Mouse (Mus musculus): ENCODE results near the gene Hjurp.

Hjurp gene

GRCm38 (mm10) chr1:88298686-88299528, 21.5 kb upstream of the Hjurp start:
- intact Hi-C loops (cut with DNase I): no loop called here

GRCm38 (mm10) chr1:88297480-88298258, 20.2 kb upstream of the Hjurp start:
- intact Hi-C loops (cut with DNase I): no loop called here

- intact Hi-C loops (cut with DNase I): no loop called here
These were observed 18.9 kb upstream of the Hjurp start for GRCm38 (mm10) chr1:88296171-88296920.

DNA sequence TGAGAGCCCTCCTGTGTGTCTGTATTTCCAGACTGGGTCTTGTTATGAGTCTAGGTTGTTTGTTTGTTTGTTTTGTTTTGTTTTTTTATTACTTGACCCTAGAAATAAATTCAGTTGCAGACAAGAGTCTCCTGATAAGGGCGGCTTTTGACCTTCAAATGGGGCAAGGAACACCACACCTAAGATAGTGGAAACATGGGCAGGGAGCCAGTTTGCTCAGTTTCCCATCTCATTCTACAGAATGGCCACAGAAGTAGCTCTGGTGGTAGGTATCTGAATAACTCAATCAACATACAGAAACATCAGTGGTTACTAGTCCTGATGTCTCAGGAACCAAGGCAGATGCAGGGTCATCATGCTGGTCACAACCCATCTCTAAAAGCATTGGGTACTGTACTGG, 17.2 kb upstream of the Hjurp start:
- intact Hi-C loops (cut with DNase I): no loop called here

DNA sequence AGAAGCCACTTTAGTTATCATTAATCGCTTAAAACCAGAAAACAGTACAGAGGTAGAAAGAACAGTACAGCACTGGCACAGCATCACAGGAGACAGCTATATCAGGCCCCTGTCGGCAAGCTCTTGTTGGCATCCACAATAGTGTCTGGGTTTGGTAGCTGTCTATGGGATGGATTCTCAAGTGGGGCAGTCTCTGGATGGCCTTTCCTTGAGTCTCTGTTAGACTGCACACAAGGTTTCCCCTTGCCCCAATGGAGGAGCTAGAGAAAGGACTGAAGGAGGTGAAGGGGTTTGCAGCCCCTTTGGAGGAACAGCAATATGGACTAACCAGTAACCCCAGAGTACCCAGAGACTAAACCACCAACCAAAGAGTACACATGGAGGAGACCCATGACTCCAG, 14.6 kb upstream of the Hjurp start:
- intact Hi-C loops (cut with DNase I): no loop called here

- intact Hi-C loops (cut with DNase I): no loop called here
These were observed 14.1 kb upstream of the Hjurp start for GRCm38 (mm10) chr1:88291409-88292005.

DNA sequence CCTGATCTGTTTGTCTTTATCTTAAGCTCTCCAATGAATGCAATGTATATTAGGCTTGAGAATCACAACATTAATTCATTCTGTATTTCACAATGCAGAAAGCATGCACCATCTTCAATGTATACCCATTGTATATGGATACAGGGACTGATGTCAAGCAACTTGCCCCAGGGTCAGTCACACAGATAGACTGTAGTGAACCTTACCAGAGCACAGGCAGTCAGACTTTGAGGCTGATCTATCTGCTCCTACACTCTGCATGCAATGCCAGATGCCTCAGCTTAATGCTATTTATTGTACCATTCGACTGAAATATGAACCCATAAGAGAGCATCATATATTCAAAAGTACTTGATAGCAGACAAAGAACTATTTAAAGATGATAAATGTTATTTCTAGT, 13.1 kb upstream of the Hjurp start:
- intact Hi-C loops (cut with DNase I): no loop called here

DNA sequence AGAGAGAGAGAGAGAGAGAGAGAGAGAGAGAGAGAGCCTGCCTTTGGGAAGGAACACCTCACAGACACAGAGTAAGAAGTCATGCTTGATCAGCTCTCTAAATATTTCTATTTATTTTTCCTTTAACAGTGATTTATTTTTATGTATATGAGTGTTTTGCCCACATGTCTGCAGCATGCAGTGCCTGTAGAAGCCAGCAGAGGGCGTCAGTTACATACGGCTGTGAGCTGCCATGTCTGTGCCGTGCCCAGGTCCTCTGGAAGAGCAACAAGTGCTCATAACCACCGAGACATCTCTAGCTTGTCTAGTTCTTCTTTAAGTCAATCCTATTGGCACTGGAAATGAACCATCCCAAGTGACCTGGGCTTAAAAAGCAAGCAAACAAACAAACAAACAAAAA, 12.5 kb upstream of the Hjurp start:
- intact Hi-C loops (cut with DNase I): loop anchor here (5.0 kb wide), 1 partner anchor 138 kb away; no protein-coding TSS in a partner anchor

DNA sequence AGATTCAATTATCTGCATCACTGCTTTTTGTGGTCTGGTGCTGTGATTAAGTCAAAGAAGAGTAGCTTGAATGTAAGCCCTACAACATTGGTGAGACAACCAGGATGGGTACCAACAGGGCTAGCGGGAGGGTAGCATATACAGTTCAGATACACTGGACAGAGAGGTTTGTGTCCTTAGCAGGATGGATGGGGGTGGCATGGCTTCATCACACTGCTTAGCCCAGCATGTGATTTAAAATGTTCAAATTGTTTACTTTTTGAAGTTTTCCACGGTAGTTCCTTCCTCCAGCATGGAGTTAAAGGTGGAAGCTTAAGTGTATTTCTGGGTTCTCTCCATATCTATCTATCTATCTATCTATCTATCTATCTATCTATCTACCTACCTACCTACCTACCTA, 11.7 kb upstream of the Hjurp start:
- intact Hi-C loops (cut with DNase I): loop anchor here (5.0 kb wide), 1 partner anchor 137 kb away; no protein-coding TSS in a partner anchor

GRCm38 (mm10) chr1:88288789-88289127, 11.3 kb upstream of the Hjurp start:
- intact Hi-C loops (cut with DNase I): loop anchor here (5.0 kb wide), 1 partner anchor 136 kb away; no protein-coding TSS in a partner anchor

DNA sequence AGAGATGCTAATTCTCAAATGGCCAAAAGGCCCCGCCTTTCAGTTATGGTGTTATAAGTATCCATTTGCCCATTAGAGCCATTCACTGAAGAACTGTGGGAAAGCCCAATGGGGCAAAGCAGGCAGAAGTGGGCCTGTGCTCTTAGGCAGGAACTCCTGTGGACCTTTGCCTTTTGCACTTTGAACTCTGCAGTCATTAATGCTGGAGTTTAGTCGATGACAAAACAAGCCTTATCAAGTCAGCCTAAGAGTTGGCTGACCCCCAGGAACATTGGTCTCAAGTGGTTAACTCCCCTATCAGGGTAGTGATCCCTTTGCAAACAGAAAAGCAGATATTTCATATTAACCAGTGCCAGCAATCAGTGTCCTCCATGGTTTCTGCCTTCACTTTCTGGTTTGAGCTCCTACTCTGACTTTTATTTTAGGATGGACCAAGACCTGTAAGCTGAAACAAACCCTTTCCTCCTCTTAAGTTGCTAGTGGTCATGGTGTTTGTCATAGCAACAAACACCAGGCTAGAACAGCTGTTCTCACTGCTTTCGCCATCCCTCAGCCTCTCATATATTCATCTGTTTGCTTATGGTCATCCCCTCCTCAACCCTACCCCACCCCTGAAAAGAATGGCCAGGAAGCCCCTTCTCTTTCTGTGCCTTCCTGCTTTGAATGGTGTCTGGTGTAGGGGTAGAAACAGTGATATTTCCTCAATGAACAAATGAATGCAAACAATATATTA, 10.8 kb upstream of the Hjurp start:
- intact Hi-C loops (cut with DNase I): loop anchor here (5.0 kb wide), 1 partner anchor 136 kb away; no protein-coding TSS in a partner anchor

- intact Hi-C loops (cut with DNase I): loop anchor here (5.0 kb wide), 1 partner anchor 135 kb away; no protein-coding TSS in a partner anchor
These were observed 10.2 kb upstream of the Hjurp start for GRCm38 (mm10) chr1:88287697-88287980.

GRCm38 (mm10) chr1:88286887-88287696, 9.7 kb upstream of the Hjurp start:
- intact Hi-C loops (cut with DNase I): loop anchor here (5.0 kb wide), 1 partner anchor 135 kb away; no protein-coding TSS in a partner anchor

DNA sequence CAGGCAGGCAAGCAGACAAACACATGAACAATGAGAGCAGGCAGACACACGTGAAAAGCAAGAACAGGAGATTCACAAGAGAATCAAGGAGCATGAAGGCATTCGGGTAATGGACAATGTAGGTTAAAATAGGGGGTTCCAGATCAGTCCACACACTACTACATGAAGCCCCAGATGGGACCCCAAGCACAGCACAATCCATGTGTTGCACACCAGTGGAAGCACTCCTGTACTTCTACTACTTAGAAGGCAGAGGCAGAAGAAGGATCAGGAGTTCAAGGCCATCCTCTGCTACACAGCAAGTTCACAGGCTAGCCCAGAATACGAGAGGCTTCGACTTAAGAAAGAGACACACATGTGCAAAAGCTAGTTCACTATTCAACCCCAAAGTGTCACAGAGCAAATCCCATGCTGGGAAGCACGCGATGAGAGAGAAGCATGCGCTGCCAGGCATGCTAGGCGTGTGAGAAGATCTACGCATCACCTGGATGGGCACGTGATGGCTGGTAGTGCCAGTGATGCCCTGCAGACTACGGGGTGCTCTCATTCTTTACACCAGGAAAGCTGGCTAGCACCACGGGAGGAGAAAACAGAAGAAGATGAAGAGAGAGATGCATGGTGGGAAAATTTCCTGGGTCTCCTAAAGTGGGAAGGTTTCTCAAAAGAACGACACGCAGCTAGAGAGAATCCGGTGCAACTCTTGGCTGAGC, 8.9 kb upstream of the Hjurp start:
- intact Hi-C loops (cut with DNase I): loop anchor here (5.0 kb wide), 1 partner anchor 134 kb away; no protein-coding TSS in a partner anchor

DNA sequence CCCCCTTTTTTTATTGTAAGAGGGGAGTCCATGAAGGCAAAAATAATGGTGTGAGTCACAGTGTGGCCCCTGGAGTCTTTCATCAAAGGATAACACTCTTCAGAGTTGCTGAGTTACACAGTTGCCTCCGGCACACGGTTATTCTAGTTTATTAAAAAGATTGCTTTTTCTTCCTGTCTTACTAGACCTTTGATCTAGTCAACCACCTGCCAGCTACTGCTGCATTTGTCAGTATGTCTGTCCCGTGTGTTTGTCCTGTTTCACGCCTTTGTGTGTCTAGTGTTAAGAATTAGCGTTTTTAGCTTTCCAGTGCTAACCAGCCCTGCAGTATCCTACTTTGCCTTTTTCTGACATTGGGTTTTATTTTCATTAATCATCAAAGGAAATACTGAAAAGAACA, 8.2 kb upstream of the Hjurp start:
- intact Hi-C loops (cut with DNase I): loop anchor here (5.0 kb wide), 1 partner anchor 133 kb away; no protein-coding TSS in a partner anchor

- intact Hi-C loops (cut with DNase I): loop anchor here (5.0 kb wide), 1 partner anchor 133 kb away; no protein-coding TSS in a partner anchor
These were observed 7.5 kb upstream of the Hjurp start for GRCm38 (mm10) chr1:88284946-88285320.

DNA sequence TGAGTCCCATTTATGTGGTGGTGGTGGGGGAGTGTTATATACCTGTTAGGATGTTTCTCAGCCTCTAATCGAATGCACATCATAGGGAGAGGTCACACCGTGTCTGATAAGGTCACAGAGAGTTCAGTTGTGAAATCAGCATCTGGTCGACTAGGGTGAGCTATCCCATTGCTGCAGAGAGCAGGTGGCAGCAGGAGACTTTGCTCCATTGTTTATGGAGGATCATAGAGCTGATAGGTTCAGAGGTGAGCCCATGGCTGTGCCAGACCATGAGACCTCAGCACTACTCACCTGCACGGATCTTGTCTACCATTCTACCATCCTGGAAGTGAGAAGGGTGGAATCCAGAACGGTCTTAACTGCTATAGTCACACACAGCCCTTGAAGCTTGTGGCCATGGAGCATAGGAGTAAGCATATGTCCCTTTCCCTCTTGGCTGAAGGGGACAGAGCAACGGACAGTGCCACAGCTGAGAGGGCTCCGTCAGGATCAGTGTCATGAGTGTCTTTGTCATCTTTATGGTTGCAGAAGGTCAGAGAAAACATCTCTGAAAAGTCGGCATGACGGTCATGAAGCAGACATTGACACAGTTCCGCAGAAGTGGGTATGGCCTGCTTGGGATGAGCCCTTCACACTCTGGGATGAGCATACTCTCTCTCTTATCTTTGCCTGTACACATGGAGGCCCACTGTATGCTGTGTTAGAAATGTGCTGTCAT, 7.0 kb upstream of the Hjurp start:
- intact Hi-C loops (cut with DNase I): no loop called here
